Mouse (Mus musculus) granulocyte monocyte progenitor cell, adult 5-6 weeks (primary cell): Measurements from ENCODE around the gene Tnfaip3. TPM values are rescaled to one million over a fixed set of nuclear protein-coding genes. Genes with fewer than 3 reads are reported as not detected.

ENCODE experiments used
- ATAC-seq: replicated peaks from 2 replicates; pipeline ENCODE4 v1.8.0; 2016; ENCODE audit warnings: mild to moderate bottlenecking, moderate TSS enrichment, inconsistent platforms; ENCODE audit not compliant: poor library complexity, severe bottlenecking
- total RNA-seq, 2 experiments: library from RNA; stranded (forward) in 1 of 2; stranded (reverse) in 1 of 2; fragments of 200-712, 200-1000 nt in 1 of 2; fragments of >200 nt in 1 of 2; fragmentation: Nextera tagmentation in 1 of 2; gene quantifications; 2 replicates each; pipeline ENCODE4 v1.2.3; 2014 to 2017

The Tnfaip3 gene
- total RNA-seq, 2 experiments from 2014 or later: 6.1 to 34.0 TPM

DNA sequence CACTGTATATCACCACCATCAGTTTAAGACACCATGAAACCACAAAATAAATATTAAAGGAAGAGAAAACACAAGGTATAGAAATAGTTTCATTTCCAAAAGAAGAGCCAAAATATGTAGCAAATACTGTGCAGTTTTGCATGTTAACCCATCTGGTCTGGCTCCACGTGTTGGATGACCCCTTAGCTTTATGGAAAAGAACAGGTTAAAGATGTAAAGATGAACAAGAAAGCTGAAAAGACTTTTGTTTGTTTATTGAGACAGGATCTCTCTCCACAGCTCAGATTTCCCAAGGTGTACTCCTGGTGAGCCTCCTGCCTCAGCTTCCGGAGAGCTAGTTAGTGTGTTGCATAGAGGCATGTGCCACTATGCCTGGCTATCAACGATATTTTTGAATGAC is 29.9 kb downstream of the Tnfaip3 start:
- no peak for ATAC-seq

DNA sequence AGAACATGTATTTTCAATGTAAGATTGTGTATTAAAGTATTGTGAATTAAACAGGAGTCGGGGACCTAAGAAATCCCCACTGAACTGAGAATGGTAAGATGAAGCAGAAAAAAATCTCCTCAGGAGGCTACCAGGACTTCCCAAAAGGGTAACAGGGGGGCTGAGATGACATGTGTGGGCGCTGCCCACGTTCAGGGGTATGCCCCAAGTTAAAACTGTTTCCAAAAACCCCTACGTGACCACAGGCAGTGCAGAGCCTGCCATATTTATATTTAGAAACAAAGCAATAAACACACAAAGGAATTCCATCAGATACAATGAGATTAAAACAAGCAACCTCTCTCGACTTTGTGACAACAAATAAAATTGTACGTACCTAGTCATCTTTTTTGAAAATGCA is 31.9 kb downstream of the Tnfaip3 start:
- no peak for ATAC-seq

DNA sequence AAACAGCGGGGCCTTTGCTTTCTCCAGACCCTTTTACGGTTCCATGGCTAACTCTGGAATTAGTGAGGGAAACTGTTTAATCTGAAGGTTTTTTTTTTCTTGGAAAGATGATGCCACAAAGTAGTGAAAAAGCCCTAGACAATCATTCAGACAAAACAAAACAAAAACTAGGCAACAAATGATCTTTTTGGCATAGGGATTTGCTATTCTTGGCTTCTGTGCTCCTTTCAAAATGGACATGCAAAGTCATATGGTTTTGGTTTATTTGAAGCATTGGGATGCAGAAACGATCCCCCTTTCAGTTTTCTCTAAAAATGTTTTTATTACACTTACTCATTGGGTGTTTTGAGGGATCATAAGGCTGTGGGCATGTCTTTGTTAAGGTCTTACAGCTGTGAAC is 41.0 kb downstream of the Tnfaip3 start:
- ATAC-seq: no peak

DNA sequence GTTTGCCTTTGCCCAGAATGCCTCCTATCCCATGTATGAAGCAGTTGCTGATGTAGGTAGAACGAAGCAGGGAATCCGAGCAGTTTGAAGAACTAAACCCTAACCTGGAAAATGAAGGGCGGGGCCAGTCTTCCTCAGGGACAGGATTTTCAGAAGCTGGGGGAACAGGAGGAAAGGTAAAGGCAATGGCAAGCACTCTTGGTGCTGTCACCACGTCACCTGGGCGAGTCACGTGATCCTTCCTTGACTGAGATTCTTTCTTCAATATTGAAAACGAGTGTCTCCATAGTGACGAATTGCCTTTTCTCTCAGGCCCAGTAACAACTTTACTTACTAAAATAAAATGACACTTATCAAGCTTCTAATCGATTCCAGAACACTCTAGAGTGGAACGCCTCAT is 48.6 kb downstream of the Tnfaip3 start:
- ATAC-seq: no peak

DNA sequence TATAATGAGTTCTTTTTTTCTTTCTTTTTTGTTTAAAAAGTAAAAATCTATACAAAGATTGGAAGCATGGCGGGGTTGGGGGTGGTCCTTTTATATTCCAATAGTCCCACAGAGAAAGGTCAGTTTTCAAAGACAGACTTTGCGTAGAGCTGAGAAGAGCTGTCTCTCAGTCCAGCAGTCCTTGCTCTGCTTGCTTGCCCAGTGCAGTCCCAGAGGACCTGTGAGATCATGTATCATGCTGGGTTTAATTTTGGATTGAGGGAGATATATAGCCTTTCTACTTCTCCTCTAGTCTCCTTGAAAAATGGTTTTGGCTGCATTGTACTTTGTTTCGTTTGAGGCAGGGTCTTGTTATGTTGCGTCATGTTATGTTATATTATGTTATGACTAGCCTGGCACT is 49.9 kb downstream of the Tnfaip3 start:
- ATAC-seq: no peak

DNA sequence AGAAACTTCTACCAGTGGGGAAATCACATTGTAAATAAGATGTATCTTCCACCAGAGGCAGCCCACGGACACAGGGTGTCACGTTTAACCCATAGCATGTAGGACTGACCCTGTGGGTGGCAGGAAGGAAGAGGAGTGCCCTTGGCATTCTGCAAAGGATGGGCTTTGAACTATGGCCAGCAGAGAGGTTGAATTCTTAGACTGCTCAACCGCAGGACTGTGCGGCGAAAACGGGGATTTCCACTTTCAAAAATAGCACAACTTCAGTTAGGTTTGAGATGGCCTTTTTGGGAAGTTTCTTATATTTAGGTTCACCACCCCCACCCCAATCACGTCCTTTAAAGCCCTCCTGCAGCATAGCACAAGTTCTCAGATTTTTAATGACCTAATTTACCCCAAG is 50.6 kb downstream of the Tnfaip3 start:
- peak; percentile 80 for ATAC-seq

DNA sequence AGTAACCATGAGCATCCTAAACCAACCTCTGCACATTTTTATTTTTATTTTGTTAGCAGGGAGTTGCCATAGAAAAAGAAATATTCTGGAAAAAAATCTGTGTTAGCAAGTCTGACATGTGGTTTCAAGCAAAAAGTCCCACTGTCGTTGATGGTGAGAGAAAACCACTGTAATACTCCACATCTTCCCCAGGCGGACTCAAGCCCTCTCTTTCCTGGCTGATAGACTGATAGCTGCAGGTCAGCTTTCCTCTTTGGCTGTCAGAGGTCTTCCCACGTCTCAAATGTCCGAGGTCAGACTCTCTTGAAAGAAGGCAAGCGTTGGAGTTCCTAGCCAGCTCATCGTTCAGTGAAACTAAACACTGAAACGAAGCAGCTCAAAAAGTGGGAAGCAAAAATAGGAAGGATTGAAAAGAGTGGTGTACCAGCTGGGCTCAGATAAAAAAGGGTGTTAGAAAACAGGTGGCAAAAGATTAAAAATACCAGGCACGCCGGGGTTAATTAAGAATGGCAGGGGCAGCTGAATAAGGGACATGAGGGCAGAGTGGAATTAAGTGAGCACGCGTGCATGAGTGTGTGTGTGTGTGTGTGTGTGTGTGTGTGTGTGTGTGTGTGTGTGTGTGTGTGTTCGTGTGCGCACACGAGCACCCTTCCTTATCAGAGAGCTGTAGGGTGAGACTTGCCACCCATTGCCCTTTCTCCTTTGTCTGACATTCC is 55.5 kb downstream of the Tnfaip3 start:
- peak; percentile 42; the same call in 1 of the 2 replicates for ATAC-seq

DNA sequence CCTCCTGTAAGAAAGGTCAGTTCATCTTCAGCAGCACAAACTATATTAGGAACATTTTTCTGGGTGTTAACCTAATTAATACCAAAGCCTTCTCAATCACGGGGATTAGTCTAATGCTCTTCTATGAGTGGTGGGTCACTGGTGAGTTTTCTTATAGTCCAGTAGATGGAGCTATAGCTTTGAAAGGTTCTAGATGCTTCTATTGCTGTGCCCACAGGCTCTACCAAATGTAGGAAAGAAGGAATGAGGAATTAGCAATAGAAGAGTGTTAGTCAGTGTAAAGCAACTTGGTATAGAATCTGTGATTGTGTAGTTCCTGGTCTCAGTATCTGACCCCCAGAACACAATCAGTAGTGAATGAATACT is 61.8 kb downstream of the Tnfaip3 start:
- peak; percentile 52 for ATAC-seq

DNA sequence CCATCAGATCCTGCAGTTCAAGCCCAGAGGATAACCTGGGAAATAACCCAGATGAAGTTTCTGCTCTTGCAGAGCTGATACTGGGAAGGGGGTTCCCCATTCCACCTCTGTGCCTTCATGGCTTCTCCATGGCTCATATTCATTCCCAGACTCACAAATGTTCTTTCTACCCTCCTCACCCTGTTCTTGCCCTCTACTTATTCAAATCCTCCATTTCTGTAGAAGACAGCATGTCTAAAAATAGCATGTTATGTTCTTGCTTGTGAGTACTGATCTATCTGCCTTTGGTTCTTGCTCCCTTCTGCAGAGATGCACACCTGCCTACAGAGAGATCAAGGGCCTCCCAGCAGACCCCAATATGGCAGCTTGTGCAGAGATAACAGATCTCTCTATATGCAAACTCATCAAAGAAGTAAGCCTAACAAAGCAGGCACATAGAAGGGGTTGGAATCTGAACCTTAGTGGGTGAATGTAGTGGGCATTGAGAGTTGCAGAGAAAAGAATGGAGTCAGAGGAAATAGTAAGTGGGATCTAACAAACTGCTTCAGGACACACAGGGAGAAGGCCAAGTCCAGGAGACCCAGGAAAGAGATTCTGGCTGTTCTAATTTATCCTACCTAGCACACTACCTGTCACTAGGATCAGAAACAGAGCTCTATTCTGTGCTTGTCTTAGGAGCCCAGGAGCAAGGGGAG is 62.3 kb downstream of the Tnfaip3 start:
- no peak for ATAC-seq

Other genes starting within 250 kb of the Tnfaip3 start
- gene Gm4922, start 228.9 kb downstream of the Tnfaip3 start, total RNA-seq (2014; fragmentation: Nextera tagmentation): not detected in 2 replicates
- gene Gm4922, start 228.9 kb downstream of the Tnfaip3 start, total RNA-seq (2017): not detected in 2 replicates
- 0.88 and 2.6 TPM in 2 replicates for gene Perp, start 170.6 kb downstream of the Tnfaip3 start, total RNA-seq (2014; fragmentation: Nextera tagmentation)
- 2.0 and 2.7 TPM in 2 replicates for gene Perp, start 170.6 kb downstream of the Tnfaip3 start, total RNA-seq (2017)